Mouse (Mus musculus): ENCODE measurements at regions not wholly inside any gene's neighbourhood (a gene's known extent, or its start where the extent isn't known, plus 50 kb on each side); places are given as distances from the start of the nearest gene placed in this dataset.

- no peaks in the 10 kb centered on the region for H3K9me3 ChIP-seq (replicated peaks)
- DNase-seq (no peak), ATAC-seq (ENCODE audit: low read depth) (no peak)
- no peak overlapping the region for H3K9ac ChIP-seq
- H3K4me3 ChIP-seq (replicated peaks), result no peak overlapping the region
- no peaks in the 10 kb centered on the region for H3K36me3 ChIP-seq
- WGBS (ENCODE audit: insufficient replicate concordance), result 47% methylated on average over 4 of the region's 4 CpGs
- H3K27ac ChIP-seq, result no peak overlapping the region
- no peaks in the 10 kb centered on the region for H3K27me3 ChIP-seq
- no peaks in the 10 kb centered on the region for H3K4me1 ChIP-seq (replicated peaks)
- H3K4me2 ChIP-seq, result no peak overlapping the region
These were observed 185.3 kb downstream of the Gm12728 start for GRCm38 (mm10) chr4:105974948-105975347.

GRCm38 (mm10) chr4:105979048-105979447, 189.4 kb downstream of the Gm12728 start:
- H3K4me2 ChIP-seq, result no peak overlapping the region
- no peaks in the 10 kb centered on the region for H3K9me3 ChIP-seq (replicated peaks)
- H3K4me1 ChIP-seq (replicated peaks), result no peaks in the 10 kb centered on the region
- 59% methylated on average over 5 of the region's 5 CpGs for WGBS (ENCODE audit: insufficient replicate concordance)
- H3K27ac ChIP-seq, result no peak overlapping the region
- H3K36me3 ChIP-seq, result no peaks in the 10 kb centered on the region
- DNase-seq, result no peak
- no peak overlapping the region for H3K4me3 ChIP-seq (replicated peaks)
- H3K9ac ChIP-seq, result no peak overlapping the region
- no peak for ATAC-seq (ENCODE audit: low read depth)
- H3K27me3 ChIP-seq, result no peaks in the 10 kb centered on the region

- Histone ChIP-seq H3K4me2 (no peak overlapping the region), H3K9me3 (replicated peaks) (no peaks in the 10 kb centered on the region), H3K9ac (no peak overlapping the region), H3K27me3 (no peaks in the 10 kb centered on the region), H3K36me3 (no peaks in the 10 kb centered on the region), H3K4me3 (replicated peaks) (no peak overlapping the region), H3K27ac (no peak overlapping the region), H3K4me1 (replicated peaks) (no peaks in the 10 kb centered on the region)
- DNase-seq (no peak), ATAC-seq (ENCODE audit: low read depth) (no peak)
- 67% methylated on average over 1 of the region's 1 CpGs for WGBS (ENCODE audit: insufficient replicate concordance)
These were observed 193.3 kb downstream of the Gm12728 start for GRCm38 (mm10) chr4:105983018-105983417.

GRCm38 (mm10) chr4:105987963-105988602, 198.4 kb downstream of the Gm12728 start:
- Histone ChIP-seq H3K9me3 (replicated peaks) (no peaks in the 10 kb centered on the region), H3K27ac (no peak overlapping the region), H3K4me1 (replicated peaks) (no peaks in the 10 kb centered on the region), H3K27me3 (no peaks in the 10 kb centered on the region), H3K4me2 (no peak overlapping the region), H3K9ac (no peak overlapping the region), H3K4me3 (replicated peaks) (no peak overlapping the region), H3K36me3 (no peaks in the 10 kb centered on the region)
- DNase-seq (no peak), ATAC-seq (ENCODE audit: low read depth) (no peak)
- 66% methylated on average over 5 of the region's 5 CpGs for WGBS (ENCODE audit: insufficient replicate concordance)

GRCm38 (mm10) chr4:105992581-105993127, 203.0 kb downstream of the Gm12728 start:
- WGBS (ENCODE audit: insufficient replicate concordance), result 60% methylated on average over 6 of the region's 6 CpGs
- H3K36me3 ChIP-seq, result no peaks in the 10 kb centered on the region
- no peaks in the 10 kb centered on the region for H3K27me3 ChIP-seq
- no peak overlapping the region for H3K27ac ChIP-seq
- H3K9ac ChIP-seq, result no peak overlapping the region
- ATAC-seq (ENCODE audit: low read depth) (no peak), DNase-seq (no peak)
- no peak overlapping the region for H3K4me3 ChIP-seq (replicated peaks)
- no peak overlapping the region for H3K4me2 ChIP-seq
- no peaks in the 10 kb centered on the region for H3K9me3 ChIP-seq (replicated peaks)
- no peaks in the 10 kb centered on the region for H3K4me1 ChIP-seq (replicated peaks)

GRCm38 (mm10) chr4:105994390-105994798, 204.7 kb downstream of the Gm12728 start:
- Histone ChIP-seq H3K36me3 (no peaks in the 10 kb centered on the region), H3K9me3 (replicated peaks) (no peaks in the 10 kb centered on the region), H3K27me3 (no peaks in the 10 kb centered on the region), H3K4me3 (replicated peaks) (no peak overlapping the region), H3K4me1 (replicated peaks) (no peaks in the 10 kb centered on the region), H3K27ac (no peak overlapping the region), H3K4me2 (no peak overlapping the region), H3K9ac (no peak overlapping the region)
- ATAC-seq (ENCODE audit: low read depth) (no peak), DNase-seq (no peak)
- 74% methylated on average over 14 of the region's 14 CpGs for WGBS (ENCODE audit: insufficient replicate concordance)

- Histone ChIP-seq H3K36me3 (no peaks in the 10 kb centered on the region), H3K9me3 (replicated peaks) (no peaks in the 10 kb centered on the region), H3K4me3 (replicated peaks) (no peak overlapping the region), H3K9ac (no peak overlapping the region), H3K27me3 (no peaks in the 10 kb centered on the region), H3K4me2 (no peak overlapping the region), H3K4me1 (replicated peaks) (no peaks in the 10 kb centered on the region), H3K27ac (no peak overlapping the region)
- no peak for ATAC-seq (ENCODE audit: low read depth)
- no peak for DNase-seq
- 53% methylated on average over 4 of the region's 4 CpGs for whole genome bisulfite sequencing (ENCODE audit: insufficient replicate concordance)
These were observed 206.4 kb downstream of the Gm12728 start for GRCm38 (mm10) chr4:105996060-105996459.

- Histone ChIP-seq H3K4me3 (replicated peaks) (no peak overlapping the region), H3K9me3 (replicated peaks) (no peaks in the 10 kb centered on the region), H3K36me3 (no peaks in the 10 kb centered on the region), H3K27me3 (no peaks in the 10 kb centered on the region), H3K4me1 (replicated peaks) (no peaks in the 10 kb centered on the region), H3K9ac (no peak overlapping the region), H3K4me2 (no peak overlapping the region), H3K27ac (no peak overlapping the region)
- WGBS (ENCODE audit: insufficient replicate concordance), result 57% methylated on average over 3 of the region's 3 CpGs
- ATAC-seq (ENCODE audit: low read depth), result no peak
- DNase-seq, result no peak
These were observed 207.4 kb downstream of the Gm12728 start for GRCm38 (mm10) chr4:105996893-105997630.

GRCm38 (mm10) chr4:106002516-106002915, 212.8 kb downstream of the Gm12728 start:
- Histone ChIP-seq H3K4me3 (replicated peaks) (no peak overlapping the region), H3K9ac (no peak overlapping the region)
- no peak for ATAC-seq (ENCODE audit: low read depth)

GRCm38 (mm10) chr4:106005936-106006335, 216.3 kb downstream of the Gm12728 start:
- ATAC-seq (ENCODE audit: low read depth) (no peak), DNase-seq (no peak)
- H3K36me3 ChIP-seq, result no peaks in the 10 kb centered on the region
- no peaks in the 10 kb centered on the region for H3K9me3 ChIP-seq (replicated peaks)
- WGBS (ENCODE audit: insufficient replicate concordance), result 55% methylated on average over 5 of the region's 5 CpGs
- no peak overlapping the region for H3K4me2 ChIP-seq
- H3K4me1 ChIP-seq (replicated peaks), result no peaks in the 10 kb centered on the region
- no peak overlapping the region for H3K27ac ChIP-seq
- H3K4me3 ChIP-seq (replicated peaks), result no peak overlapping the region
- H3K9ac ChIP-seq, result no peak overlapping the region
- no peaks in the 10 kb centered on the region for H3K27me3 ChIP-seq

More at GRCm38 (mm10) chr4:106002516-106002915, 212.8 kb downstream of the Gm12728 start:
- Histone ChIP-seq H3K27ac (no peak overlapping the region), H3K36me3 (no peaks in the 10 kb centered on the region), H3K4me2 (no peak overlapping the region), H3K9me3 (replicated peaks) (no peaks in the 10 kb centered on the region), H3K4me1 (replicated peaks) (no peaks in the 10 kb centered on the region), H3K27me3 (no peaks in the 10 kb centered on the region)
- DNase-seq, result no peak
- WGBS (ENCODE audit: insufficient replicate concordance), result 61% methylated on average over 3 of the region's 3 CpGs

GRCm38 (mm10) chr4:106007334-106008190, 217.9 kb downstream of the Gm12728 start:
- no peaks in the 10 kb centered on the region for H3K36me3 ChIP-seq
- no peaks in the 10 kb centered on the region for H3K27me3 ChIP-seq
- no peaks in the 10 kb centered on the region for H3K9me3 ChIP-seq (replicated peaks)
- no peak overlapping the region for H3K4me3 ChIP-seq (replicated peaks)
- H3K4me2 ChIP-seq, result no peak overlapping the region
- 49% methylated on average over 8 of the region's 8 CpGs for WGBS (ENCODE audit: insufficient replicate concordance)
- DNase-seq (no peak), ATAC-seq (ENCODE audit: low read depth) (no peak)
- H3K27ac ChIP-seq, result no peak overlapping the region
- H3K4me1 ChIP-seq (replicated peaks), result no peaks in the 10 kb centered on the region
- H3K9ac ChIP-seq, result no peak overlapping the region

Data from liver, embryonic 13.5 days (tissue).